Comparison of ENCODE assay signal across 13 mouse cellular contexts in genomic region chr1:150010629-150010979, GRCm38 (mm10).
"Had no signal": no experiment of that assay in that cellular context is flagged by ENCODE, and none has a peak within 500 bp of the region (broad histone marks: within the 10 kb centered on the region; RNA-seq: fewer than 3 reads in every experiment).

No protein-coding gene starts in this region.

- H3K9me3 ChIP-seq: kidney, embryonic 15.5 days; limb, embryonic 12.5 days; liver, embryonic 15.5 days; neural tube, embryonic 12.5 days had no signal

- H3K27me3 ChIP-seq: kidney, embryonic 15.5 days; limb, embryonic 12.5 days; liver, embryonic 15.5 days; neural tube, embryonic 12.5 days had no signal

- H3K4me1 ChIP-seq: kidney, embryonic 15.5 days; limb, embryonic 12.5 days; liver, embryonic 15.5 days; neural tube, embryonic 12.5 days had no signal

- H3K36me3 ChIP-seq: kidney, embryonic 15.5 days; limb, embryonic 12.5 days; liver, embryonic 15.5 days; neural tube, embryonic 12.5 days had no signal

- H3K9ac ChIP-seq: kidney, embryonic 15.5 days; limb, embryonic 12.5 days; liver, embryonic 15.5 days; neural tube, embryonic 12.5 days had no signal

- ATAC-seq: lung, postnatal 0 days had no signal

- H3K4me3 ChIP-seq: kidney, embryonic 15.5 days; limb, embryonic 12.5 days; liver, embryonic 15.5 days; myocyte; neural tube, embryonic 12.5 days had no signal

- DNase-seq: kidney, postnatal 25 days; layer of hippocampus, adult 9-11 months; layer of hippocampus, postnatal 36 days; lung, adult 2 months; lung, postnatal 4 days; thymus, postnatal 4 days had no signal

- H3K27ac ChIP-seq: kidney, embryonic 15.5 days; limb, embryonic 12.5 days; liver, embryonic 15.5 days; neural tube, embryonic 12.5 days; stomach, postnatal 0 days had no signal

- H3K4me2 ChIP-seq: kidney, embryonic 15.5 days; limb, embryonic 12.5 days; liver, embryonic 15.5 days; neural tube, embryonic 12.5 days had no signal
